Mouse (Mus musculus): ENCODE measurements around the gene Fcnb. TPM values are rescaled to one million over a fixed set of nuclear protein-coding genes. Genes with fewer than 3 reads are reported as not detected.

Gene Fcnb
- polyA plus RNA-seq, 1 experiment = not detected

DNA sequence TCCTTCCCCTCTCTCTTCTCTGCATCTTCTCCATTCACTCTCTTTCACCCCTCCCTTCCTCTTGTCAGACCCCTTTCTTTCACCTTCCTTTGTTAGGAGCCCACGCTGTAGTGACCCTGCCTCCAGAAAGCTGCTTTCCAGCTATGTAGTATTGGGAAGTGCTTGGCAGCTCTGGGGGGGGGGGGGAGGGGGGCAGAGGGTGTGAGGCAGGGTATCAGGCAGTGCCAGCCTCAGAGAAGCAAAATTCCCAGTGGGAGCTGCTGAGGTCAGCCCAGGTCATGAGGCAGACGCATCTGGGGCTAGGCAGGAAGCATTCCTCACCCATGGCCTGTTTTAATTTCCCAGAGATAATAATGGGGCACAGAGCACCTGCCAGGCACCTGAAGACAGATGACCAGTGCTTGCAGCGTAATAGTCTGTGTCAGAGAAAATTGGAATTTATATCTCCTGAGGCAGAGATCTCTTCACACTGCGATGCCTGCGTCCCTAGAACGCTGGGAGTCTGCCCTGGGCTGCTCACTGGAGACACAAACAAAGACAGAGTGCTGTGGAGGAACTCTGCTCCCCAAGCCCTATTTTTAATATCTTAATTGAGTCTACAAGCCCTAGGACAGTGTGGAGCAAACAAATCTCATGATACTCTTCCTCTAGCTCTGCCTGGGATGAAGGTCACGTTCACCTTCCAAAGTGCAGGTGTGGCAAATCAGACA is 5.8 kb upstream of the Fcnb start:
- Histone ChIP-seq H3K9me3 (ENCODE audit: control insufficient read depth, low read length) (no peaks in the 10 kb centered on the region), H3K27me3 (ENCODE audit: control insufficient read depth) (no peaks in the 10 kb centered on the region), H3K36me3 (ENCODE audit: control insufficient read depth) (no peaks in the 10 kb centered on the region), H3K4me1 (ENCODE audit: control insufficient read depth) (peaks cover 47% of the 10 kb centered on the region), H3K4me3 (replicated peaks) (no peak overlapping the region)
- TF ChIP-seq GATA1 (IDR thresholded peaks at IDR 0.05; ENCODE audit: low read length) = no peak
- no peak for TF ChIP-seq TAL1 (IDR thresholded peaks at IDR 0.05; ENCODE audit: low read length)

DNA sequence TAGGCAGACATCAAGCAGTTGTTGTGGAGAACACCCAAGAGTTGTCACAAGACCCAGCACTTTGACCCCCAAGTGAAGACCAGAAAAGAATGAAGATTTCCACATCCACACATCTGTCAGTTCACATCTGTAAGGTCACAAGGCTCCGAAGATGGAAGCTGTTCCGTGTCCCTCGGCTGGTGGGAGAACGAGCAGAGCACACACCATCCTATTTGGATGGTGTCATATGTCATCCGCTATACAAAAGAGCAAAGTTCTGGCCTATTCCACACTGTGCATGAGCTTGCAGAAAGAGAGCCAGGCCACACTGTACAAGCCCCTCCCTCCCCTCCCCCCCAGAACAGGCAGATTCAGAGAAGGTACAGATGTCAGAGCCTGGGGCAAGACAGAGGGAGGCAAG is 4.4 kb upstream of the Fcnb start:
- TF ChIP-seq TAL1 (IDR thresholded peaks at IDR 0.05; ENCODE audit: low read length) (no peak), GATA1 (IDR thresholded peaks at IDR 0.05; ENCODE audit: low read length) (no peak)
- Histone ChIP-seq H3K4me1 (ENCODE audit: control insufficient read depth) (peaks cover 51% of the 10 kb centered on the region), H3K4me3 (replicated peaks) (no peak overlapping the region), H3K36me3 (ENCODE audit: control insufficient read depth) (no peaks in the 10 kb centered on the region), H3K9me3 (ENCODE audit: control insufficient read depth, low read length) (no peaks in the 10 kb centered on the region), H3K27me3 (ENCODE audit: control insufficient read depth) (no peaks in the 10 kb centered on the region)

DNA sequence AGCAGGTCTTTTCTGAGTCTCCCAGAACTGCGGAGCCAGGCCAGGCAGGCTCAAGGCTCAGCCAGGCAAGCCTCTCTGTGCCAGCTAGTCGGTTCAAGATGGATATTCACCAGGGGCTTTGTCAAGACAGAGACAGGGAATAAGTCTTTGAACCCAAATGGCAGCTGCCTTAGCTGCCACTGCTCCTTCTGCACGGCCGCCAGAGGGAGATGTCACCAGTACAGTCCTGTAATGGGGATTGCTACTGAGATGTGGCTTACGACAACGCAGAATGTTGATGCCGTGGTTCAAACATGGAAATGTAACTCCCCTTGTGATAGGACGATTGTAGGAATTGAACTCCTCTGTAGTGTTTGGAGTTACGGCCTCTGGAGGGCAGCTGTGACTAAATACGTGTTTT is 1.4 kb upstream of the Fcnb start:
- peaks cover 6% of the 10 kb centered on the region for H3K36me3 ChIP-seq (ENCODE audit: control insufficient read depth)

DNA sequence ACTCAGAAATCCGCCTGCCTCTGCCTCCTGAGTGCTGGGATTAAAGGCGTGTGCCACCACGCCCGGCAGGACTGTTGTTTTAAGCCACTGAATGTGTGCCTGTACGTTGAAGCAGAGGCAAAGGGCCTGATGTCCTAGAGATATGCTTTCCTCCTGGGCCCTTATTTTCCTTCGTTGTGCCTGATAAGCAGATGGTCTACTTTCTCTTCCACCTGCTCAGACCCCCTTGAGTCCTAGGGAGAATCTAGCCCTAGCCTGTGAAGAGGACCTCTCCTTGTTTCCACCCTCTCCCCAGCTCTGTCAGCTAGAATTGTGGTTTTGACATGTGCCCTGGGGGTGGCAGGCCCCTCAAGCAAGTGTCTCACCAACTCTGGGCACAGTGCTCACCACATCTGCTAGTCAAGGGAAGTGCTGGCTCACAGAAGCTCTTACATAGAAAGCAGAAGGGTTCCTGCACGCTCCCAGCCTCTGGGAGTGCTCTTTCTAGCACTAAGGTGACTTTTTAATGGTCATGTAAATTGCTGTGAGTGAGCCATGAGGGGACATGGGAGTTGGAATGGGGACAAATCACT is 9.0 kb downstream of the Fcnb start:
- Histone ChIP-seq H3K4me3 (replicated peaks) (no peak overlapping the region), H3K36me3 (ENCODE audit: control insufficient read depth) (peaks cover 7% of the 10 kb centered on the region), H3K4me1 (ENCODE audit: control insufficient read depth) (peaks cover 58% of the 10 kb centered on the region), H3K27me3 (ENCODE audit: control insufficient read depth) (no peaks in the 10 kb centered on the region), H3K9me3 (ENCODE audit: control insufficient read depth, low read length) (peaks cover 17% of the 10 kb centered on the region)
- TF ChIP-seq TAL1 (IDR thresholded peaks at IDR 0.05; ENCODE audit: low read length) = no peak
- no peak for TF ChIP-seq GATA1 (IDR thresholded peaks at IDR 0.05; ENCODE audit: low read length)

More for the DNA sequence above, 1.4 kb upstream of the Fcnb start:
- H3K9me3 ChIP-seq (ENCODE audit: control insufficient read depth, low read length) = peaks cover 7% of the 10 kb centered on the region
- TF ChIP-seq GATA1 (IDR thresholded peaks at IDR 0.05; ENCODE audit: low read length) (no peak), TAL1 (IDR thresholded peaks at IDR 0.05; ENCODE audit: low read length) (no peak)
- no peaks in the 10 kb centered on the region for H3K27me3 ChIP-seq (ENCODE audit: control insufficient read depth)
- no peak overlapping the region for H3K4me3 ChIP-seq (replicated peaks)
- H3K4me1 ChIP-seq (ENCODE audit: control insufficient read depth) = peaks cover 56% of the 10 kb centered on the region

- TF ChIP-seq GATA1 (IDR thresholded peaks at IDR 0.05; ENCODE audit: low read length) (no peak), TAL1 (IDR thresholded peaks at IDR 0.05; ENCODE audit: low read length) (no peak)
Observed at GRCm38 (mm10) chr2:28068537-28068878, 16.2 kb downstream of the Fcnb start.

GRCm38 (mm10) chr2:28067821-28068536 is 16.7 kb downstream of the Fcnb start:
- no peaks in the 10 kb centered on the region for H3K27me3 ChIP-seq (ENCODE audit: control insufficient read depth)
- no peak for TF ChIP-seq TAL1 (IDR thresholded peaks at IDR 0.05; ENCODE audit: low read length)
- no peak for TF ChIP-seq GATA1 (IDR thresholded peaks at IDR 0.05; ENCODE audit: low read length)
- peaks cover 10% of the 10 kb centered on the region; the same call in 1 of the 2 replicates for H3K9me3 ChIP-seq (ENCODE audit: control insufficient read depth, low read length)
- no peak overlapping the region for H3K4me3 ChIP-seq (replicated peaks)
- H3K4me1 ChIP-seq (ENCODE audit: control insufficient read depth) = peaks cover 73% of the 10 kb centered on the region
- H3K36me3 ChIP-seq (ENCODE audit: control insufficient read depth) = peaks cover 35% of the 10 kb centered on the region

More at GRCm38 (mm10) chr2:28068537-28068878, 16.2 kb downstream of the Fcnb start:
- Histone ChIP-seq H3K27me3 (ENCODE audit: control insufficient read depth) (no peaks in the 10 kb centered on the region), H3K4me1 (ENCODE audit: control insufficient read depth) (peaks cover 68% of the 10 kb centered on the region), H3K4me3 (replicated peaks) (no peak overlapping the region), H3K36me3 (ENCODE audit: control insufficient read depth) (peaks cover 35% of the 10 kb centered on the region), H3K9me3 (ENCODE audit: control insufficient read depth, low read length) (peaks cover 12% of the 10 kb centered on the region)

DNA sequence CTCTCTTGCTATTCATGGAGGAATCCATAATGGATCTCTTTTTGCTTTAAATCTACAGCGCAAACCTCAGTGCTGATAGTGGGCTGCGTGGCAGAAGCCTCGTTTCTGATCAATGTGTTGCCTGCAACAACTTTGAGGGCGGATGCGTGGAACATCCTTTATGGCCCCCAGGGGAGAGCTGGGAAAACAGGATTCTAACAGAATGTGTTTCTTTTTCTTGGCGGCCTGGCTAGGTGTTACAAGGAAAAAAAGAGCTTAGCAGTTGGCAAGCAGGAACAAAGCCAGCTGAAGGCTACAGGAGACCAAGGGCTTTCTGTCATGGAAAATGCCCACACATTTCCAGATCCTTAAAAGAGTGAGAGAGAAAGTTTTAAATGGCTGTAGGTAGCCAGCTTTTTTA is 17.5 kb downstream of the Fcnb start:
- Histone ChIP-seq H3K9me3 (ENCODE audit: control insufficient read depth, low read length) (peaks cover 7% of the 10 kb centered on the region; the same call in 1 of the 2 replicates), H3K4me3 (replicated peaks) (no peak overlapping the region), H3K36me3 (ENCODE audit: control insufficient read depth) (peaks cover 38% of the 10 kb centered on the region), H3K27me3 (ENCODE audit: control insufficient read depth) (no peaks in the 10 kb centered on the region), H3K4me1 (ENCODE audit: control insufficient read depth) (peaks cover 79% of the 10 kb centered on the region)
- TF ChIP-seq TAL1 (IDR thresholded peaks at IDR 0.05; ENCODE audit: low read length) = no peak
- TF ChIP-seq GATA1 (IDR thresholded peaks at IDR 0.05; ENCODE audit: low read length) = no peak

- no peak for TF ChIP-seq TAL1 (IDR thresholded peaks at IDR 0.05; ENCODE audit: low read length)
- TF ChIP-seq GATA1 (IDR thresholded peaks at IDR 0.05; ENCODE audit: low read length) = no peak
- Histone ChIP-seq H3K36me3 (ENCODE audit: control insufficient read depth) (peaks cover 41% of the 10 kb centered on the region), H3K4me3 (replicated peaks) (no peak overlapping the region), H3K4me1 (ENCODE audit: control insufficient read depth) (peaks cover 83% of the 10 kb centered on the region), H3K9me3 (ENCODE audit: control insufficient read depth, low read length) (peaks cover 7% of the 10 kb centered on the region; the same call in 1 of the 2 replicates), H3K27me3 (ENCODE audit: control insufficient read depth) (no peaks in the 10 kb centered on the region)
Observed at GRCm38 (mm10) chr2:28066686-28067085, 18.0 kb downstream of the Fcnb start.

DNA sequence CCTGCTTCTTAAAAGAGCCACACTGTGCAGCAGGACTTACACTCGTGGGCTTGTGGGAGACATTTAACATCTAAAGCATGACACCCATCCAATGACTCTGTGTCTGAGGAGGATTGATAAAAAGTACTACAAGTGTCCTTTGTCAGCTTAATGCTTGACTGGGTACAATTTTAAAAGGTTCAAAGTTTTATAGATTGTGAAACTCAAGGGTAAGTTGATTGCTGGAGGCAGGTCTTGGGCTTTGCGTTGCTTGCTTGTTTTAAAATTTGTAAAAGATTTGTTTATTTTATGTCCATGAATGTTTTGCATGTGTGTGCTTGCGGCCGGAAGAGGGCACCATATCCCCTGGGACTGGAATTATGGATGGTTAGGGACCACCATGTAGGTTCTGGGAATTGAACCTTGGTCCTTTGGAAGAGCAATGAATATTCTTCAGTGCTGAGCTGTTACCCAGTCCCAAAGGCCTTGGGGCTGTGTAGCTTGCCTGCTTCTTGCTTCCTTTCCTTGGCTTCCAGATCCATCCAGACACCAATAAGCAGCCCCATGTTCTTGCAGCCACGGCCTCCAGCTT is 19.5 kb downstream of the Fcnb start:
- H3K36me3 ChIP-seq (ENCODE audit: control insufficient read depth) = peaks cover 46% of the 10 kb centered on the region
- peak overlapping the region; percentile 30 for H3K4me3 ChIP-seq (replicated peaks)
- peaks cover 96% of the 10 kb centered on the region for H3K4me1 ChIP-seq (ENCODE audit: control insufficient read depth)
- H3K9me3 ChIP-seq (ENCODE audit: control insufficient read depth, low read length) = peaks cover 7% of the 10 kb centered on the region; the same call in 1 of the 2 replicates
- H3K27me3 ChIP-seq (ENCODE audit: control insufficient read depth) = no peaks in the 10 kb centered on the region
- TF ChIP-seq TAL1 (IDR thresholded peaks at IDR 0.05; ENCODE audit: low read length) (no peak), GATA1 (IDR thresholded peaks at IDR 0.05; ENCODE audit: low read length) (no peak)

All from erythroblast, embryonic 14.5 days (primary cell).